Mouse (Mus musculus) limb, embryonic 14.5 days (tissue): ENCODE data around the gene Chrna4. TPM values are rescaled to one million over a fixed set of nuclear protein-coding genes. Genes with fewer than 3 reads are reported as not detected.
A peak's percentile ranks its signal among the peaks of the same experiment; 100 is the strongest.

Experiments used
- ATAC-seq: fragments of 200-750 bp; cut with Nextera tagmentation; 2 replicates; pipeline ENCODE4 v1.8.0; 2017; ENCODE audit warnings: low read depth, moderate number of reproducible peaks, moderate TSS enrichment; ENCODE audit not compliant: low FRiP score
- DNase-seq: peaks from one replicate; pipeline ENCODE4 v3.0.0-alpha.2; 2015; ENCODE audit warnings: low spot score
- H3K27ac ChIP-seq: fragments of 300-500 bp; sonication (generic); replicated peaks from 2 replicates; pipeline ENCODE4 v1.5.1; 2014; ENCODE audit warnings: low read depth, mild to moderate bottlenecking, low read length, moderate library complexity, mixed read lengths
- H3K27me3 ChIP-seq: fragments of 300-500 bp; sonication (generic); 2 replicates; pipeline ENCODE4 v1.6.1; 2014; ENCODE audit warnings: low read length, mixed read lengths; ENCODE audit not compliant: control insufficient read depth, insufficient read depth
- H3K36me3 ChIP-seq: fragments of 300-500 bp; sonication (generic); 2 replicates; pipeline ENCODE4 v1.6.1; 2014; ENCODE audit warnings: mild to moderate bottlenecking, low read length, moderate library complexity, mixed read lengths; ENCODE audit not compliant: control insufficient read depth, insufficient read depth
- H3K4me1 ChIP-seq: fragments of 300-500 bp; sonication (generic); 2 replicates; pipeline ENCODE4 v1.6.1; 2014; ENCODE audit warnings: antibody characterized with exemption, low read length, mixed read lengths; ENCODE audit not compliant: control insufficient read depth, insufficient read depth
- H3K4me2 ChIP-seq: fragments of 300-500 bp; sonication (generic); replicated peaks from 2 replicates; pipeline ENCODE4 v1.6.1; 2014; ENCODE audit warnings: low read depth, mild to moderate bottlenecking, low read length, moderate library complexity; ENCODE audit not compliant: severe bottlenecking
- H3K4me3 ChIP-seq: fragments of 300-500 bp; sonication (generic); replicated peaks from 2 replicates; pipeline ENCODE4 v1.5.1; 2014; ENCODE audit warnings: low read length
- H3K9ac ChIP-seq: fragments of 300-500 bp; sonication (generic); 2 replicates; pipeline ENCODE4 v1.6.1; 2014; ENCODE audit warnings: mild to moderate bottlenecking, low read depth, low read length, moderate library complexity; ENCODE audit not compliant: severe bottlenecking
- H3K9me3 ChIP-seq: fragments of 300-500 bp; sonication (generic); 2 replicates; pipeline ENCODE4 v1.6.1; 2016; ENCODE audit warnings: low read length; ENCODE audit not compliant: control insufficient read depth
- POLR2A ChIP-seq: fragments of 200-500 bp; IDR thresholded peaks from 2 replicates; pipeline ENCODE4 v1.8.0; 2012; ENCODE audit warnings: inconsistent platforms, mild to moderate bottlenecking, moderate library complexity, borderline replicate concordance; ENCODE audit not compliant: insufficient read depth, insufficient read length; ENCODE audit errors: extremely low read depth
- WGBS: fragments of 180-500 bp; shearing (Covaris S2); extraction: QIAGEN DNeasy Blood & Tissue Kit; methylation state at CpG from one replicate; pipeline ENCODE4 v1.1.7; 2014; 5-methylcytosine and 5-hydroxymethylcytosine counted together
- polyA plus RNA-seq, 2 experiments: library from polyadenylated mRNA; depleted of rRNA in 1 of 2; stranded (reverse) in 1 of 2; unstranded in 1 of 2; fragments of >200 nt; fragmentation: Nextera tagmentation in 1 of 2; extraction: Ambion mirVana in 1 of 2; gene quantifications; 2 replicates each; pipeline versions ENCODE4 v1.2.1 to v1.2.3; 2012 to 2014

Gene Chrna4
- polyA plus RNA-seq (2012; rRNA removed) (1.9 and 3.1 TPM in 2 replicates), polyA plus RNA-seq (2014; fragmentation: Nextera tagmentation; extraction: Ambion mirVana) (2.5 and 2.7 TPM in 2 replicates)

DNA sequence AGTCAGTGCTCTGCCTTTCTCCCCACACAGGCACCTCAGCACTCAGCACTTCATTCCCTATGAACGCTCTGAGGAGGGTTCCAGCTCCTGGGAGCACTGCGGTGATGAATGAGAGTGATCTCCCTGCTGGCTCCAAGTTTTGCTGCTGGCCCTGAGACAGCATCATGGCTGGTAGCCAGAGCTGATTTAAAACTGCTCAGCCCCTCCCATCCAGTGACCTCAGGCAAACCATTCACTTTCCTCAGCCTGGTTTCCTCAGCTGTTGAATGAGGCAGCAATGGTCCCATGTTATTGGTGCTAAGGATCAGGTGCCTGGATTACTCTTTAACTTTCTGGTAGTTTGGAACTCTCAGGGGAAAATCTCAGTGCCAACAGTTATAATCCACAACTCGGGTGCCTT is at the start of gene Chrna4:
TSS of gene Chrna4 (minus strand) at position 110 of the 400 bp plus-strand sequence.
- no peak within 1 kb of the TSS for H3K27ac ChIP-seq
- 52% methylated on average over 3 of the region's 3 CpGs for WGBS
- H3K4me1 ChIP-seq: no peaks in the 10 kb centered on the region
- DNase-seq (peak; percentile 29), ATAC-seq (no peak)
- no peaks in the 10 kb centered on the region for H3K9me3 ChIP-seq
- H3K27me3 ChIP-seq: peaks cover 25% of the 10 kb centered on the region
- no peak within 1 kb of the TSS for H3K4me2 ChIP-seq
- TF ChIP-seq POLR2A: no peak
- H3K9ac ChIP-seq: no peak within 1 kb of the TSS
- H3K36me3 ChIP-seq: no peaks in the 10 kb centered on the region
- H3K4me3 ChIP-seq: no peak within 1 kb of the TSS

DNA sequence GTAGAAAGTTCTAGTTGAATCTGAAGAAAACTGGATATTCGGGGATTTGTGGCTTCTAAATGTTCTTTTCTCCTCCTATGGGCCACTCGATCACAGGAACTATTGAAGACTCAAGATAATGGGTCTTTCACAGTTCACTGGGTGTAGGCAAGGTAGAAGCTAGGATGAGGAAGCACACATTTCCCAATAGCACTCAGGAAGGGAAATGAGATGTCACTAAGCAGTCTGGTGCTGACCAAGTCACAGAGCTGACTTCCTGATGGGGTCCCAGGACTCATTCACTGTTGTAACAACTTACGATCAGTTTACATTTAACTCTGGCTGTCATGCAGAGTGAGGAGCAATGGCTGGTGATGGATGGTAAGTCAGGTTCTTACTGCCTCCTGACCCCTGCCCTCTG is 46.8 kb upstream of the Chrna4 start:
- Histone ChIP-seq H3K9me3 (no peaks in the 10 kb centered on the region), H3K4me2 (no peak overlapping the region), H3K27ac (no peak overlapping the region), H3K9ac (no peak overlapping the region), H3K4me1 (no peaks in the 10 kb centered on the region), H3K36me3 (no peaks in the 10 kb centered on the region), H3K27me3 (no peaks in the 10 kb centered on the region), H3K4me3 (no peak overlapping the region)
- WGBS: 84% methylated on average over 3 of the region's 3 CpGs
- no peak for TF ChIP-seq POLR2A
- no peak for DNase-seq
- no peak for ATAC-seq

DNA sequence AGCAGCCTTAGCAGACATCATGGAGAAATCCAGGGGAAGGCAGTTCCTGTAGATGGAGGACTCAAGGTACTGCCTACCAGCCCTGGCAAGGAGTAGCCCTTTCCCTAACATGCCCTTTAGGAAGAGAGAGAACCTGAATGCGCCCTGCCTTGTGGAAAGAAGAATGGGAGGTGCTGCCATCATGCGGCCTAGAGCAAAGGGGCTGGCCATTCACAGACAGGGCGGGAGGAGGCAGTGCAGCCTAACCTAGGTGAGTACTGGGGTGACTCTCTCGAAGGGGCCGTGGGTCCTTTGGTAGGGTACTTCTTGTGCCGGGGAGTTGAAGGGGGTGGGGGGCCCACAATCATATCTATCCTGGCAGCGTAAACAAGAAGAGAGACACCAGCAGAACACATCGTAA is 41.7 kb upstream of the Chrna4 start:
- H3K36me3 ChIP-seq: no peaks in the 10 kb centered on the region
- 52% methylated on average over 8 of the region's 8 CpGs for WGBS
- H3K4me3 ChIP-seq: no peak overlapping the region
- no peaks in the 10 kb centered on the region for H3K9me3 ChIP-seq
- DNase-seq (no peak), ATAC-seq (no peak)
- no peak for TF ChIP-seq POLR2A
- no peaks in the 10 kb centered on the region for H3K27me3 ChIP-seq
- H3K4me2 ChIP-seq: no peak overlapping the region
- no peak overlapping the region for H3K27ac ChIP-seq
- H3K4me1 ChIP-seq: no peaks in the 10 kb centered on the region
- no peak overlapping the region for H3K9ac ChIP-seq

GRCm38 (mm10) chr2:181083945-181084344 is 40.6 kb upstream of the Chrna4 start:
- Histone ChIP-seq H3K9ac (no peak overlapping the region), H3K4me1 (no peaks in the 10 kb centered on the region), H3K36me3 (no peaks in the 10 kb centered on the region), H3K4me3 (no peak overlapping the region), H3K27me3 (no peaks in the 10 kb centered on the region), H3K9me3 (no peaks in the 10 kb centered on the region), H3K4me2 (no peak overlapping the region), H3K27ac (no peak overlapping the region)
- TF ChIP-seq POLR2A: no peak
- 51% methylated on average over 4 of the region's 4 CpGs for WGBS
- DNase-seq (no peak), ATAC-seq (0 out of 2 replicates have a peak, but pooled peaks have one; percentile 30)

DNA sequence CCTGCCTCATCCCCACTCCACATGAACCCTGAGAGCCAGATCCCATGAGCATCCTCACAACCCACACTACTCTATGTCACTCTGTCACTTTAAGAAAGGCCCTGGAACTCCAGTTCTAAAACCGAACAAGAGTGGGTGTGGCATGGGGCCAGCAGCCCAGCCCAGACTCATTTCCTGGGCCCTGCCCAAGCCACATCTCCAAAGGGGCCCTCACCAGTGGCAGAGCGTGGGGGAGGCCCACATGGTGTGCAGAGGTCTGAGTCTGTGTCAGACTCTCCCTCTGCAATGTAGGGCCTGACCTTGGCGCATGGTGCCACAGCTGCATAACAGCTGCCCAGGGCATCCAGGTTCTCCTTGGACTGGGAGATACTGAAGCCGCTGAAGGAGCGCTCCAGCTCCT is 37.5 kb upstream of the Chrna4 start:
- Histone ChIP-seq H3K27me3 (no peaks in the 10 kb centered on the region), H3K9me3 (no peaks in the 10 kb centered on the region), H3K4me1 (no peaks in the 10 kb centered on the region), H3K27ac (no peak overlapping the region), H3K4me2 (no peak overlapping the region), H3K4me3 (no peak overlapping the region), H3K36me3 (no peaks in the 10 kb centered on the region), H3K9ac (no peak overlapping the region)
- no peak for ATAC-seq
- no peak for TF ChIP-seq POLR2A
- WGBS: 58% methylated on average over 5 of the region's 5 CpGs
- DNase-seq: no peak

- WGBS: 92% methylated on average over 2 of the region's 2 CpGs
These were observed 36.2 kb upstream of the Chrna4 start for GRCm38 (mm10) chr2:181079518-181079917.

More at GRCm38 (mm10) chr2:181079518-181079917, 36.2 kb upstream of the Chrna4 start:
- DNase-seq (no peak), ATAC-seq (no peak)
- Histone ChIP-seq H3K9ac (no peak overlapping the region), H3K36me3 (no peaks in the 10 kb centered on the region), H3K27ac (no peak overlapping the region), H3K4me2 (no peak overlapping the region), H3K4me1 (no peaks in the 10 kb centered on the region), H3K9me3 (no peaks in the 10 kb centered on the region), H3K4me3 (no peak overlapping the region), H3K27me3 (no peaks in the 10 kb centered on the region)
- no peak for TF ChIP-seq POLR2A
